Mouse (Mus musculus) left cerebral cortex, adult 18-20 months (tissue): Measurements from ENCODE around the gene Cxcl14. TPM values are rescaled to one million over a fixed set of nuclear protein-coding genes. Genes with fewer than 3 reads are reported as not detected.

Experiments
- DNase-seq, 2 experiments: peaks; one replicate each; pipeline ENCODE4 v3.0.0; 2021 to 2022; ENCODE audit warnings: low spot score in 2 of 2, mixed read lengths in 1 of 2
- total RNA-seq, 2 experiments: library from RNA; stranded (reverse); gene quantifications; 2 replicates each; pipeline ENCODE4 v1.2.3; 2021

Gene Cxcl14
- total RNA-seq, 2 experiments from 2014 or later = 140 to 160 TPM

GRCm38 (mm10) chr13:56294908-56295307 is 1.4 kb downstream of the Cxcl14 start:
- DNase-seq = peak in 1 of 2 experiments; percentile 20

GRCm38 (mm10) chr13:56289998-56290397 is 6.4 kb downstream of the Cxcl14 start:
- no peak for DNase-seq

- no peak for DNase-seq
Measured at GRCm38 (mm10) chr13:56289261-56289660, 7.1 kb downstream of the Cxcl14 start.

- DNase-seq = no peak
Measured at GRCm38 (mm10) chr13:56288601-56289000, 7.8 kb downstream of the Cxcl14 start.

- no peak for DNase-seq
Measured at GRCm38 (mm10) chr13:56287091-56287490, 9.3 kb downstream of the Cxcl14 start.

- DNase-seq = no peak
Measured at GRCm38 (mm10) chr13:56283321-56283720, 13.0 kb downstream of the Cxcl14 start.

GRCm38 (mm10) chr13:56280356-56280755 is 16.0 kb downstream of the Cxcl14 start:
- DNase-seq = no peak

- peak; percentile 85 to 90 for DNase-seq
Measured at GRCm38 (mm10) chr13:56279439-56279838, 16.9 kb downstream of the Cxcl14 start.

GRCm38 (mm10) chr13:56275171-56275570 is 21.2 kb downstream of the Cxcl14 start:
- no peak for DNase-seq

- DNase-seq = no peak
Measured at GRCm38 (mm10) chr13:56270124-56270523, 26.2 kb downstream of the Cxcl14 start.

- DNase-seq = no peak
Measured at GRCm38 (mm10) chr13:56267396-56267795, 29.0 kb downstream of the Cxcl14 start.

GRCm38 (mm10) chr13:56266435-56266834 is 29.9 kb downstream of the Cxcl14 start:
- DNase-seq = peak; percentile 25 to 29

- DNase-seq = peak; percentile 36 to 52
Measured at GRCm38 (mm10) chr13:56265661-56266060, 30.7 kb downstream of the Cxcl14 start.

- no peak for DNase-seq
Measured at GRCm38 (mm10) chr13:56262269-56262668, 34.1 kb downstream of the Cxcl14 start.

GRCm38 (mm10) chr13:56260344-56260780 is 36.0 kb downstream of the Cxcl14 start:
- DNase-seq = no peak

- no peak for DNase-seq
Measured at GRCm38 (mm10) chr13:56259926-56260250, 36.5 kb downstream of the Cxcl14 start.

GRCm38 (mm10) chr13:56259021-56259925 is 37.1 kb downstream of the Cxcl14 start:
- no peak for DNase-seq

GRCm38 (mm10) chr13:56258196-56259020 is 37.9 kb downstream of the Cxcl14 start:
- DNase-seq = no peak

- no peak for DNase-seq
Measured at GRCm38 (mm10) chr13:56257469-56258153, 38.7 kb downstream of the Cxcl14 start.

- DNase-seq = no peak
Measured at GRCm38 (mm10) chr13:56256716-56257299, 39.5 kb downstream of the Cxcl14 start.

- DNase-seq = no peak
Measured at GRCm38 (mm10) chr13:56253379-56253778, 43.0 kb downstream of the Cxcl14 start.
